Mouse (Mus musculus): Measurements from ENCODE around the gene Cdh23.

Gene Cdh23

GRCm38 (mm10) chr10:60262386-60262785 is 433.9 kb downstream of the Cdh23 start:
- peak; percentile 71 for DNase-seq (ENCODE audit: low spot score in 2 of 2)

- no peak for DNase-seq (ENCODE audit: low spot score in 2 of 2)
These were observed 434.8 kb downstream of the Cdh23 start for GRCm38 (mm10) chr10:60261530-60261929.

GRCm38 (mm10) chr10:60260557-60261294 is 435.6 kb downstream of the Cdh23 start:
- no peak for DNase-seq (ENCODE audit: low spot score in 2 of 2)

- DNase-seq (ENCODE audit: low spot score in 2 of 2): no peak
These were observed 438.9 kb downstream of the Cdh23 start for GRCm38 (mm10) chr10:60257261-60257825.

- no peak for DNase-seq (ENCODE audit: low spot score in 2 of 2)
These were observed 440.2 kb downstream of the Cdh23 start for GRCm38 (mm10) chr10:60256088-60256487.

Data from right cerebral cortex, adult 2 months (tissue).